Mouse (Mus musculus): ENCODE results near the gene Zic2.

GRCm38 (mm10) chr14:122485635-122486181 lies 10.5 kb downstream of the Zic2 start:
- TF ChIP-seq CTCF (IDR thresholded peaks at IDR 0.05; ENCODE audit: borderline replicate concordance, control insufficient read depth, extremely low read depth, insufficient read depth, low read length, poor library complexity), result no peak
- no peak for TF ChIP-seq POLR2A (IDR thresholded peaks at IDR 0.05; ENCODE audit: control insufficient read depth, extremely low read depth, insufficient read depth, low read length, poor library complexity)
